Mouse (Mus musculus) bone marrow, adult 2 months (tissue): ENCODE data around the gene Naa40. TPM values are rescaled to one million over a fixed set of nuclear protein-coding genes. Genes with fewer than 3 reads are reported as not detected.

Experiments used
- H3K27ac ChIP-seq: fragments of 200-500 bp; 2 replicates; pipeline ENCODE4 v1.5.1; 2012; ENCODE audit warnings: low read depth, mild to moderate bottlenecking, control low read depth, inconsistent platforms, low read length; ENCODE audit not compliant: control insufficient read depth, poor library complexity, insufficient read depth
- H3K4me1 ChIP-seq: fragments of 200-500 bp; 2 replicates; pipeline ENCODE4 v1.6.1; 2011; ENCODE audit warnings: low read length; ENCODE audit not compliant: control insufficient read depth, insufficient read depth
- H3K4me3 ChIP-seq: fragments of 200-500 bp; replicated peaks from 2 replicates; pipeline ENCODE3; 2011; ENCODE audit warnings: mild to moderate bottlenecking, low read depth, low read length, control low read depth; ENCODE audit not compliant: control insufficient read depth
- CTCF ChIP-seq: fragments of 200-500 bp; IDR thresholded peaks from 2 replicates; pipeline ENCODE4 v1.5.1; 2011; ENCODE audit warnings: low read length, control low read depth; ENCODE audit not compliant: control insufficient read depth, insufficient read depth
- POLR2A ChIP-seq: fragments of 200-500 bp; IDR thresholded peaks from 2 replicates; pipeline ENCODE4 v1.6.1; 2011; ENCODE audit warnings: low read depth, mild to moderate bottlenecking, control low read depth, low read length, borderline replicate concordance; ENCODE audit not compliant: control insufficient read depth
- WGBS: fragments of 180-500 bp; shearing (Covaris S2); methylation state at CpG from one replicate; pipeline ENCODE4 v1.1.7; 2018; 5-methylcytosine and 5-hydroxymethylcytosine counted together
- polyA plus RNA-seq: library from polyadenylated mRNA; stranded (reverse); fragments of >200 nt; gene quantifications from 2 replicates; pipeline ENCODE4 v1.2.4, GENCODE M21; 2011; ENCODE audit warnings: low replicate concordance; ENCODE audit not compliant: missing spikeins, insufficient read depth, insufficient read length

The Naa40 gene
- polyA plus RNA-seq, 1 experiment = 16.3 TPM

DNA sequence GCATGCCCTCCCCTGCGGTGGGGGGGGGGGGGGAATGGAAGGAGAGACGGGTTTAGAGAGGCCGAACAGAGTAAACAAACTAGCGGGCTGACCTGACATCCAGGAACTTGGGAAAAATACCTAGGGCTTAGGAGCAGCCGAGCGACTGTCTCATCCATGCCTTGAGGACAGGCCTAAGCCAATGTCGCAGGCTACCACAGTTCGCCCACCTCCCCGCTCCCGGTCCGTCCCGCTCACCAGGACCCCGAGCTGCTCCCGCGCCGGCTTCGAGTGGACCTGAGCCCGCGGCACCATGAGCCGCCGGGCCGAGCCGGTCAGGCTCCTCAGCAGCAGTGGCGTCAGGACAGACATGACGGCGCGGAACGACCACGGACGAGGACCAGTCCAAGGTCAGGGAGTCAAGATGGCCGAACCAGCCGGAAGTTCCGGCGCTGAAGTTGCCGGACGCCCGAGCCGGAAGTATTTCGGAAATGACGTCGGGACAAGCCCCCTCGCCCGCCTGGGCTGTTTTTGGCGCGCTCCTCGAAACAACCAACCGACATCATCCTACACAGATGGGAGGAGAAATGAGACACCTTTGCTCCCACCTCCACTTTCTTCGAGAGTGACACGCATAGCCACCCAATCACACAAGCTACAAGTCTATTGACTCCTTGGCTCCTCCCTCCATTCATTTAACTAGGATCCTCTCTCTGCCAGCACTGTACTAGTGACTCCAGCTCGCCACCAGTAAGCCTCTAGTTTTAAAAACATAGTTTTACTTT is 23.6 kb downstream of the Naa40 start, which contains the start of gene Cox8a:
TSS of gene Cox8a (minus strand) at position 455 of the 764 bp plus-strand sequence.
- TF ChIP-seq POLR2A (peak; percentile 91), CTCF (no peak)
- Histone ChIP-seq H3K4me1 (peaks cover 2% of the 10 kb centered on the region; the same call in 1 of the 2 replicates), H3K4me3 (peak within 1 kb of the TSS; percentile 76), H3K27ac (peak within 1 kb of the TSS; percentile 89)
- WGBS = under 1% methylated on average over 50 of the region's 50 CpGs

DNA sequence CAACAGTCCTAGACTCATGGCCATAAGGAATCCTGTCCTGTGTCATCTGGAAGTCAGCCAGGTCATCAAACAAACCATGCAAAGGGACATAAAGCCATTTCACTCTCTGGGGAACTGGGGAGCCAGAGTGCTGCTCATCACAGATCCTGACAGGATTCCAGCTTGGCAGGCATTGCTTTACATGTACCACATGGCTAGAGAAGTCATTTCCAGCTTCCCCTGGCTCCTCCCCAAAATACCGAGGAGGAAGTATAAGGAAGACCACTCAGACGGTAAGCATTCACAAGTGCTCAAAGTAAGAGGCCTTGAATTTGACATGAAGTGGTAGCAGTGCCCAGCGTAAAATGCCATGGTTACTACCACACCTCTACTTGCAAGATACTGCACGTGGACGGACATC is 26.5 kb downstream of the Naa40 start:
- no peak overlapping the region for H3K27ac ChIP-seq
- WGBS = 69% methylated on average over 5 of the region's 5 CpGs
- H3K4me3 ChIP-seq = no peak overlapping the region
- peaks cover 2% of the 10 kb centered on the region; the same call in 1 of the 2 replicates for H3K4me1 ChIP-seq
- TF ChIP-seq CTCF = no peak
- TF ChIP-seq POLR2A = no peak

DNA sequence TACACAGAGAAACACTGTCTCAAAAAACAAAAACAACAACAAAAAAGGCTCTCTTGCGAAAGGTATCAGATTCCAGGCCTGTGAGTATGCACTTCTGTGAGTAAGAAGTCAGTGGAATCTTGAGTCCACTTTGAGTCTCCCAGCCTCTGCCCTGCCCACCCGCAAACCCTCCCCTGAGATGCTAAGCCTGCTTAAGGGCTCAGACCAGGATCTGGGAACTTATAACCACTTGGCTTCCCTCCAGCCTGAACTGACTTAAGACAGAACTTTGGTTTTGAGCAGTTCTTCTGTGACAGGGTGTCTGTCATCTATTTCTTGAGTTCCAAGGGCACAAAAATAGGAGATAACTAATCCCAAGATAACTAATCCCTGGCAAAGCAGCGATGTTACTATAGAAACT is 28.0 kb downstream of the Naa40 start:
- 93% methylated on average over 3 of the region's 3 CpGs for WGBS
- Histone ChIP-seq H3K27ac (no peak overlapping the region), H3K4me1 (peaks cover 2% of the 10 kb centered on the region; the same call in 1 of the 2 replicates), H3K4me3 (no peak overlapping the region)
- no peak for TF ChIP-seq CTCF
- TF ChIP-seq POLR2A = no peak

GRCm38 (mm10) chr19:7212216-7212615 is 28.8 kb downstream of the Naa40 start:
- TF ChIP-seq CTCF = no peak
- TF ChIP-seq POLR2A = no peak
- Histone ChIP-seq H3K27ac (no peak overlapping the region), H3K4me3 (no peak overlapping the region), H3K4me1 (no peaks in the 10 kb centered on the region; the same call in 1 of the 2 replicates)
- WGBS = 77% methylated on average over 1 of the region's 1 CpGs

DNA sequence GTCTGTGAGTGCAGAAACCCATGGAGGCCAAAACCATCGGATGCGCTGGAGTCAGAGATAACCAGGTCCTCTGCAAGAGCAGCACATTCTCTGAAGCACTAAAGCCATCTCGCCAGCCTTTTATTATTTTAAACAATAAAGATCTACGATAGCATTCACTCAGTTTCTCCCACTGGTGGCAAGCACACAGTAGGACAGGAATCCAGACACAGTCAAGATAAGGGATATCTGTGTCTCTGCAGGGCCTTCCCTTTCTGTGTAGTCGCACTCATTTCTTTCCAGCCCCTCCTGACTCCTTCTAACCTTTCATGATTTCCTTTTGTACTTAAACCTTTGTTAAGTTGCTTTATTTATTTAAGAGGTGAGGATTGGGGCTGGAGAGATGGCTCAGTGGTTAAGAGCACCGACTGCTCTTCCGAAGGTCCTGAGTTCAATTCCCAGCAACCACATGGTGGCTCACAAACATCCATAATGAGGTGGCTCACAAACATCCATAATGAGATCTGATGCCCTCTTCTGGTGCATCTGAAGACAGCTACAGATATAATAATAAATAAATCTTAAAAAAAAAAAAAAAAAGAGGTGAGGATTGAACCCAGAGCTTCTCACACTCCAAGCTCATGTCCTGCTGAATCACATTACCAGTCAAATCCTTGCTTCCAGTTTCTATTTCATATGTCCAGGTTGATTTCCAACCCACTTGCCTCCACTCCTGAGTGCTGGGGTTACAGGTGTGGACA is 30.9 kb downstream of the Naa40 start:
- Histone ChIP-seq H3K4me1 (peaks cover 1% of the 10 kb centered on the region; the same call in 1 of the 2 replicates), H3K4me3 (no peak overlapping the region), H3K27ac (no peak overlapping the region)
- WGBS = 79% methylated on average over 7 of the region's 7 CpGs
- TF ChIP-seq CTCF = no peak
- TF ChIP-seq POLR2A = no peak

- WGBS = 1% methylated on average over 79 of the region's 79 CpGs
- Histone ChIP-seq H3K4me1 (peaks cover 3% of the 10 kb centered on the region), H3K27ac (peak within 1 kb of the TSS; percentile 96), H3K4me3 (peak within 1 kb of the TSS; percentile 81)
- TF ChIP-seq CTCF (no peak), POLR2A (peak; percentile 90)
Observed at GRCm38 (mm10) chr19:7205753-7206736, 34.9 kb downstream of the Naa40 start, which contains the start of gene Otub1. Otub1 (minus strand) TSS chr19:7206316.

DNA sequence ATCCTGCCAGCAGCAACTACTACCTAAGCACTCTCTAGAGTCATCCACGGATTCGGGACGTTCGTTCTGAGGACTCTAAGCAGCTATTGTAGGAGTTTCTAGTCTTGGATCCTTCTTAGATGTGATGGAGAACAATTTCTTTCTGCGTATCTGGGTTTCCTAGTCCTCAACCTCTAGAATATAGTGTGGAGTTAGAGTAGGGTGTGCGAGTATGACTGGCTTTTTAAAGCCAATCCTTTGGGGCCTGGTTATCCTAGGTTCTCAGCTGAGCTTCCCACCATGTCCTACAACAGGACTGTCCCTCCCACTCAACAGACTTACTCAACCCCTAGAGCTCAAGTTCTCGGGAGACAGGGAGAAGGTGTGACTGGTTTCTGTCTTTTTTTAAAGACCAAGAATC is 35.7 kb downstream of the Naa40 start:
- Histone ChIP-seq H3K4me3 (peak overlapping the region; percentile 81), H3K27ac (peak overlapping the region; percentile 96), H3K4me1 (peaks cover 3% of the 10 kb centered on the region)
- TF ChIP-seq CTCF (no peak), POLR2A (no peak)
- WGBS = 35% methylated on average over 7 of the region's 7 CpGs
